Mouse (Mus musculus) common myeloid progenitor, adult 5-6 weeks (primary cell): ENCODE data around the gene Lig4. TPM values are rescaled to one million over a fixed set of nuclear protein-coding genes. Genes with fewer than 3 reads are reported as not detected.
A peak's percentile ranks its signal among the peaks of the same experiment; 100 is the strongest.

ENCODE experiments used
- ATAC-seq: replicated peaks from 2 replicates; pipeline ENCODE4 v1.8.0; 2016; ENCODE audit warnings: low read depth, mild to moderate bottlenecking, moderate TSS enrichment, inconsistent platforms; ENCODE audit not compliant: poor library complexity, severe bottlenecking
- total RNA-seq: library from RNA; stranded (forward); fragments of 200-1000, 187-1606 nt; gene quantifications from 2 replicates; pipeline ENCODE4 v1.2.3, GENCODE M21; 2017

The Lig4 gene
- total RNA-seq, result 0.19 and 2.5 TPM in 2 replicates

DNA sequence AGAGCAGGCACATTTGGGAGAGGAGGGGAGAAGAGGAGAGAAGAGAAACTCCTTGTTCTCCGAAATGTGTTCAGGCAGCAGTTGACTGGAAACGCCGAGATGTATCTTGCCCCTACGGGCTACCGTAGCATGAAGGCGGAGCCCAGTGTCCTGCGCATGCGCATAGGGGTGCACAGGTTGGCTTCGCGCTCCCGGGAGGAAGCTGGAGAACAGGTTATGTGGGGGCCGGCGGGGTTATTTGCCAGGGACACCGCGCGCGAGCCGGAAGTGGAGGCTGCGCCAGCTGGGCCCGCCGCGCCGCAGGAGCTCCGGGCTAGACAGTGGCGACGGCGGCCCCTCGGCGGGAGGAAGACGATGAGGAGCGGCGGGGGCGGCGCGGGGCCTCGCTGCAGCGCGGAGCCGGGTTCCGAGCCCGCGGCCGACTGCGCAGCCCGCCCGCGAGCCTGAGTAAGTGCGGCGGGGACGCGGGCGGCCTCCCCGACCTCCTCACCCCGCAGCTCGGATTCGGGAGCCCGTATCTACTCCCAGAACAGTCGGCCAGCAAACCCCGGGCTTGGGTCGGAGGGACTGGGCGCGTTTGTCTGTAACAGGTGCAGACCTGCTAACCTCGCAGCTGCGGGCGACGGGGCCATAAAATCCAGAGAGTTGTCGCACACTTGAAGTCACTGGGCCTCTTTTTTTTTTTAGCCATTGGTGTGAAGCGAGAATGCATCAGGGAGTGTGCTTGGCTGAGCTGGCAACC lies at the start of gene Lig4, which contains the start of gene Abhd13:
Gene Lig4 (minus strand): TSS at position 114 of the 742 bp plus-strand sequence.
Gene Abhd13 (plus strand): TSS at position 135 of the 742 bp plus-strand sequence.
- peak; percentile 78 for ATAC-seq

DNA sequence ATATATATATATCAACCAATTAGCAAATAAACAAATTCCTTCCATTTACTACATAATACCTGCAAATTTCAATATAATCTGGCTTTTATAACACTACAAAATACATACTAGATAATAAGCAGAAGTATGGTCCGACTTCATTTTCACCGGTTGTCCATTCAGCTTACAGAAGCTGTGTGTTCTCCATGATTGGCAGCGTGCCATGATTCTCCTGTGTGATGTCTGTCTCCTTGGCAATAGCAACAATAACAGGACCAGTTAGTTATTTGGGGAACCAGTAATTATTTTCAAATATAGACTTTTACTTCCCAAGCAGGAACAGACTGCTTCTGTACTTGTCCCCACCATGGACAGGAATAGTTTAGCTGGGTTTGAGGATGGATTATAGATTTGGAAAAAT lies 39.7 kb upstream of the Lig4 start:
- no peak for ATAC-seq

DNA sequence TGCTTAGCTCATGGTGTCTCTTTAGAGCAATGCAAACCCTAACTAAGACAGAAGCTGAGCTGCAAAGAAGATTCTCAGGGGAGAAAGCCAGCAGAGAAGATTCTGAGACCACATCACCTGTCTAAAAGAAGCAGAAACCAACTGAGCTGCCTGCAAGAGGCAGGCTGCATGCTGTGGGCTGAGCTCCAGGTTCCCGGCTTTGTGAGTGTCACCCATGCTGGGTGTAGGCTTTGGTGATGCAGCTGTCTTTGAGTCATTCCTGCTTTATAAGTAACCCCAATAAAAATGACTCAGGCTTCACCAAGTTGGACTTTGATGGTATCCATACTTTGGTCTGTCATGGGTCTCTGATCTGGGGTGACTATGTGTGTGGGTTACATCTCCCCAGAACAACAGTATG lies 38.8 kb upstream of the Lig4 start:
- no peak for ATAC-seq

DNA sequence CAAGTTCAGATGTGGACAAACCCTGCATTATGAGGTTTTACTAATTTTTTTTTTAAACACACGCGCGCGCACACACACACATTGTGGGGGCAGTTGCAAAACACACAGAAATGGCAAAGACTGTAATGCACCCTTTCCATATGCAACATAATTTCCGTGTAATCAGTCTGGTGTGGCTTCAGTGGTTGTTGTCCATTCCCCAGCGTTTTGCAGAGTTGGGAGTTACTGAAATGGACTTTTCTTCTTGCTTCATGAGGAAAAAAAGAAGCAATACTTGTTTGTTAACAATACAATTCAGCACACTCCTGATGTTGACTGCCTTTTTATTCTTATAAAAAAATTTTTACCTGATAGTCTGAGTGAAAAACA lies 30.2 kb upstream of the Lig4 start:
- ATAC-seq, result peak; percentile 17; the same call in 1 of the 2 replicates

DNA sequence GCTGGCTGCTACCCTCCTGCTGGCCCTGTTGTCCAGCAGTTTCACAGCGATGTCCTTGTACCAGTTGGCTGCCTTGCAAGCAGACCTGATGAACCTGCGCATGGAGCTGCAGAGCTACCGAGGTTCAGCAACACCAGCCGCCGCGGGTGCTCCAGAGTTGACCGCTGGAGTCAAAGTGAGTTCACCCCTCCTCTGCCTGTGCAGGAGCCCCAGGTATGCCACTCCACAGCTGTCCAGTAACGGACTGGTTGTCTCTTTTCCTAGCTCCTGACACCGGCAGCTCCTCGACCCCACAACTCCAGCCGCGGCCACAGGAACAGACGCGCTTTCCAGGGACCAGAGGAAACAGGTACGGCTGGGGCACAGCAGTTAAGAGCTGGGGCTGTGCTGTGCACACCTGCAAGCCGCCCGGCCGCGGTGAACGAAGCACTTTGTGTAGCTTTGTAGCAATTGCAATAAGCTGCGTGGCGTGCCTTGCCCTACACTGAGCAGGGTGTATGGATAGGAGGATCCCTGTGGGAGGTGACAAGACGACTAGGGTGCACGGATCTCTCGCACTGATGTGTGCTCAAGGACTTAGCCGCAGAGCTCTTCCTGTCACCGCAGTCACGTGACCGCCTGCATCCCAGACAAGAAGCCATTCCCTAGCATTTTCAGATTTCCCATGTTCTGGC lies 29.6 kb upstream of the Lig4 start:
- ATAC-seq, result peak; percentile 37

DNA sequence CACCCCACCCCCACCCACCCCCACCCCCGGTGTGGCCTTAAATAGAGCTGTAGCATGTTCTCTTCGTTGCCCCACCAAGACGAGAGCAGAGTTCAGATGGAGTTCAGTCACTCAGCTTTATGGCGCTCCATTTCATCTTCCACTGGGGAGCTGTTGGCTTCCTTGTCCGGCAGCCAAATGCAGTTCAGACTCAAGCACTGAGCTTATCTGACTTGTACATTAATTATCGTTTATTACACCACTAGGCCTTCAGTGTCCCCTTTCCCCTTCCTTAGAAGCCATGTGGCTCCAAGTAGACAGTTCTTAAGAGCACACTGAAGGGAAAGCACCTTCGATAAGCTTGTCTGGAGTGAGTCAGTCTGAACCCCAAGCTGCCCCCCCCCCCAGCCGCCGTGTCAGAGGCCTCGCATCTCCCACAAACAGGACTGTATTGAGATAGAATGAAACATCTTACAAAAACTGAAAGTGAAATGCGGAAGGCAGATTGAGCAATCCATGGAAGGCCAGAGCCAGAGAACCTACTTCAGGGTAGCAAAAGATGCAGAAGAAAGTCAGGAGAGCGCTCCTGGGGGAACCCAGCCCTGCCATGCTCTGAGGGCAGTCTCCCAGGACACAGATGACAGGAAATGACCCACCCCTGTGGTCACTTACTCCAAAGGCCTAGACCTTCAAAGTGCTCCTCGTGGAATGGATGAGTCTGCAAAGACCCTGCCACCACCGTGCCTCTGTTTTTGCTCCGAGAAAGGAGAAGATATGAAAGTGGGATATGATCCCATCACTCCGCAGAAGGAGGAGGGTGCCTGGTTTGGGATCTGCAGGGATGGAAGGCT lies 28.9 kb upstream of the Lig4 start, which contains the start of gene Tnfsf13b:
Gene Tnfsf13b (plus strand): TSS at position 312 of the 830 bp plus-strand sequence.
- ATAC-seq, result peak; percentile 89

DNA sequence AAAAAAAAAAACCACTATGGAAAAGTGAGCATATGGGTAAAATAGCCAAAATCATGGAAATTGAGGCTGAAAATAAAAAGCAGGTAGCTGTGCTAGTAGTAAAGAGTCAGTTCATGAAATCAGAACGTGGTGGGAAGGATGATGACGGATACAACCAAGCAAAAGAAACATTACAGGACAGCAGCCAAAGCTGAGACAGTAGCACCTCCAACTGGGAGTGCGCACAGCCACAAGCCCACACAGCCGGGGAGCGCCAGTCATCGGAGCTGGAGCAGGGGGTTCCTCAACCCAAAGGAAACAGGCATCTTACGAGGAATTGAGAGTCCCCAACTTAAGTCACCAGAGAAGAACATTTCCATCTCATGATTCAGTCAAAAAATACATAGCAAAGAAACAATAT lies 26.6 kb upstream of the Lig4 start:
- no peak for ATAC-seq

DNA sequence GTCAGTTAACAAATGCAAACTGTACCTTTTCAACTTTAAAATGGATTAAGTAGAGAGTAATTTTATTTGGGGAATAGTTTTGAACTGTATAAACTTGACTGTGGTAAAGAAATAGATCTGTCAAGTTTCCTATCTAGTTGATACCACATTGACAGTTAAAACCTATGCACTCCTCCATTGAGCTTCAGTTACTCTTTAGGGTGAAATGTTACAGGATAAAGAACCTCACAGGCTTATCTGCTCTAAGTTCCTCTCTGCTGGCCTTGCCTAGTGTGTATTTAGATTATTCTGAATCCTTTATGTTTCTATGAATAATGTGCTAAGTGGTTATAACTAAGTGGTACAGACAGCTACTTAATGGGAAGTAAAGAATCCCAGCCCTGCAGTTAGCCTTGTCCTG lies 2.7 kb upstream of the Lig4 start:
- no peak for ATAC-seq

DNA sequence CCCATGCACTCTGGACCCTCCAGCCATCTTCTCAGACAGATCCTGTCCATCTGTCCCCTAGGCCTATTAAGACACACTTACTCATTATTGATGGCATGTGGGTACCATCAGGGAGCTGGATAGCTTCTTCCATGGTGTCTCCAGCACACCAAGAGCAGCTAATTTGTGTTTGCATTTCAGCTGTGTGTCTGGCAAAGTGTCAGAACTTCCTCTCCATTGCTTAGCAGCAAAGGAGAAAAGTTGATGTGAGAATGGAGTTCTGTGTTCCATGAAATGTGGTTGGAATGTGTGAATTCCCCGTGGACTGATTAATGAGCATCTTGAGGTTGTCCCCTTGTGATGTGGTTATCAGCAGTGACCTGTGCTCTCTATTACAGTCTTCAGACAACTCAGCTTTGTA lies 2.3 kb upstream of the Lig4 start:
- ATAC-seq, result no peak

DNA sequence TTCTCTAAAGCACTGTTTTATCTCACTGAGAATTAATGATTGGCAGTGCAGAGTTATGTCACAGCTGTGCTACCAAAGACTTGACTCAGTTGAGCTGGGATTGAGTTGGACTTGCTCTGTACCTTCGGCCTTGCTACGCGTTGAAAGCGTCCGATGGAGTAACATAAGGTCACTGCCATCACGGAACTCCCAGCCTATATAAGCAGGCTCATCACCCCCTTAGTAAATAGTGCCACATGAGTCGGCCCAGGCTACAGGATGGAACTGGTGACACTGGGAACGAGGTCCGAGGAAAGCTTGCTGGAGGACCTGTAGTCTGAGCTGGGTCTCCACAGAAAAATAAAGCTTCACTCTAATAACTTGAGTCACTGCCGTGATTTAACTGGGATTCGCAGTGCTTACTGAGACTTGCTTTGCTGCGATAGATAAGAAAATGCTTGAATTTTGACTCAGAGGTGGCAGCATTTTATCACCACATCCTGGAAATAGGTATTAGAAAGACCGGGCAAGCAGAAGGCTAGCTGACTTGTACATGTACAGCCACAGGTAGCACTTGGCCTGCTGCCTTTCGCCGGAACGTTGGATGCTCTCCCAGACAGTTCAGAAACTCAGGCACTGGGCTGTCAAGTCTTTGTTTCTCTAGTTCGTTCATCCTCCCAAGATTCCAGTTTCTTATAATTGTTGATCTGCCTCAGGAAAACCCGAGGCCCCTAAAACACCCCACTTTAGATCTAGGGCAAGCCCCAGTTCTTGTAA lies 1.2 kb upstream of the Lig4 start:
- no peak for ATAC-seq

DNA sequence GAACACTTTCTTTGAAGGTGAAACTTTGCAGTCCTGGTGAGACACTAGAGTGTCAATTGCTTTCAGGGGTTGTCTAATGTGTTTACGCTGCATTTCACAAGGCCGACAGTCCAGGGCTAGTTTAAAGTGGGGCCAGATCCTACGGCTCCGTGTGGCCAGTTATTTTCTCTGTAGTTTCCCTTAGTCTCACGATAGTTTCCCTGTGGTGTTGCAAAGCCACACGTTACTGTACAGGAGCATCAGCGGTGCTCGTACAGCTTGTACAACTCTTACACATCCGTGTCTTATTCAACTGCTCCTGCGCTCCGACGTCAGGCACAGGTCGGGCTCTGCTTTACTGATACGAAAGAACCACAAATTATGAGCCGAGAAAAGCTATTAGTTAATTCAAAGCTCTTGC lies 470 bp downstream of the Lig4 start:
- no peak for ATAC-seq

DNA sequence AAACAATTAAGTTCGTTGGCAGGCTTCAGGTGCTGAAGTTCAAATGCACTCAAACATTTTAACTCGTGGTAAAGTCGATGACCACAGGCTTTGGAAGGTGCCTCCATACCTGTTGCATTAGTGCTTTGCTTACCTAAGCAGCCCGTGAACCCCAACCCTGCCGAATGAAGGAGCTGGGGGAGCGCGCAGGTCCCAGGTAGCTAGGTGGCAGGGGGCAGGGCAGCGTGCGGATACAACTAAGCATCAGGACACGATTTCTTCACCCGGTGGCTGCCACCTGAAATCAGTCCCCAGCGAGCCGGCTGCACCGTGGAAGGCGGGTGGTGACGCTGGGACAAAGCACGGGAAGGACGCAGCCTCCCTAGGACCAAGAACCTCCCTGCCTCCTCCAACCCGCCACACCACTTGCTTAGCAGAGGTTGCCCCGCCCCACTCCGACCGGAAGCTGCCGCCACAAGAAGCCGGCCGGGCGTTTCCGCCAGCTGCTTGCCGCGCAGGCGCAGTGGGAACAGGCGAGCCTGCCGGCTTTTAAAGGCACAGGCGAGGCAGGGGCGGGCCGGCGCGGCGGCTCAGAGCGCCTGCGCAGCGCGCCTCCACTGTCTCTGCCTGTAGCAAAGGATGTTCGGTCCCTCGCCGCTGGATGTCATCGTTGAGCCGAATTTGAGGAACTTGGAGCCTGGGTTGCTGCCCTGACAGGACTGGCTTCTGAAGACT lies 1.4 kb downstream of the Lig4 start:
- peak; percentile 83 for ATAC-seq

DNA sequence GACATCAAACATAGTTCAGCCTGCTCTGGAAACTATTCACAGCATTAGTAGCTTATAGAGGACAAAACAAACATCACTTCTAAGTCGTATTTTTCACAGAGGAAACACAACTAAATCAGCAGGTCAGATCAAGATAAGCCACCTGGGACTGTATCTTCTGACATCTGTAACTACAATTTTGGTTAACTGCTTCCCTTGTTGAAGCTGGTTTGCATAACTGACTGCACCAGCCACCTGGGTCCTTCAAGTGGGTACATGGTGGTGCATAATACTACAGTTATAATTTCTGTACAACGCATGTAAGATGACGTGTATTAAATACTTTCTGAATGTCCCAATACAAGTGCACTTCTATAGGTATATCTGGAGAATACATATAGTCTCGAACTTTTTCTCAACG lies 2.2 kb downstream of the Lig4 start:
- no peak for ATAC-seq

DNA sequence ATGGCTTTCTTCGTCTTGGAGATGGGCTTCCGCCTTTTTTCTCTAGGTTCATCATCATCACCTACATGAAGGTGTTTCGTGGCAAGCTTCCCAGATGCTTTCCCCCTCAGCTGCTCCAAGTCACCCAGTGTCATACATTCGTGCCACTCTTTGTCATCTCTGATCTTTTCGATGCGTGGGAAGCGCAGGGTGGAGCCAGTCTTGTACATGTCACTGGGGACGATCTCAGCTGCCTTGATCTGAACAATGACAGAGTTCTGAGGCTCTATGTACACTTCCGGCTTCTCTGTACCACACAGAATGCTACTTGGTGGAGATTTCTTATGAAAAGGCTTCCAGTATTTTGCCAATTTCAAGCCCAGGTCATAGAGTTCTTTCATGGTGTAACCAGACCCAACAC lies 5.6 kb downstream of the Lig4 start:
- no peak for ATAC-seq

DNA sequence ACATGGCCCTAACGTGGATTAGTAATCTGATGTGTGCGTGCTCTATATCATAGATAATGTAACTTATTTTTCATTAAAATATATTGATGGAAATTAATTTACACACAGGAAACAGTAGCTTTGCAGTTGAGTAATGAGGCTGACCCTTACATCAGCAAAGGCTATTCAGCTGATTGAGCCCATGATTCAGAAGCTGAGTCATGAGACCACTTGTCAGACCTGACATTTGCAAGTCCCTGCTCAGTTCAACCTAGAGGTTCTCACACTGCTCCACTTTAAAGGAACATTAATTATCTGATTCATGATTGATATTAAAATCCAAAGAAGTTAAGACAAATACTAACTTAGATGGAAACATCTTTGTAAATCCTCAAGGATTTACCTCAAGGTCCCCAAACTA lies 17.6 kb downstream of the Lig4 start:
- no peak for ATAC-seq

DNA sequence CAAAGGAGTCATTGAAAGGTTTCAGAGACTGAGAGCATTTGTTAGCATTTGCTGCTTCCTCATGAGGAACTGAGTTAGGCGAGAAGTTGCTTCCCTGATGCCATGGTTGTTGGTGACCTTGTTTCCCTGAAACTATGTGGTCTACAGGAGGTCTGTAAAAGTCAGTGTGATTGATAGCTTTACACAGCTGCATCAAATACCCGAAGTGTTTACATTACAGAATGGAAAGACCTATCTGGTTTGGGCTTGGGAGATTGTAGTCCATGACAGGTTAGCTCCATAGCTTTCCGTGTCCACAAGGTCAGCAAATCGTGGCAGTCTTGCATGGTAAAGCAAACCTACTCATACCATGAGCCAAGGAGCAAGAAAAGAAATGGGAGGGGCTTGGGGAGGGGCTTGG lies 19.1 kb downstream of the Lig4 start:
- no peak for ATAC-seq

DNA sequence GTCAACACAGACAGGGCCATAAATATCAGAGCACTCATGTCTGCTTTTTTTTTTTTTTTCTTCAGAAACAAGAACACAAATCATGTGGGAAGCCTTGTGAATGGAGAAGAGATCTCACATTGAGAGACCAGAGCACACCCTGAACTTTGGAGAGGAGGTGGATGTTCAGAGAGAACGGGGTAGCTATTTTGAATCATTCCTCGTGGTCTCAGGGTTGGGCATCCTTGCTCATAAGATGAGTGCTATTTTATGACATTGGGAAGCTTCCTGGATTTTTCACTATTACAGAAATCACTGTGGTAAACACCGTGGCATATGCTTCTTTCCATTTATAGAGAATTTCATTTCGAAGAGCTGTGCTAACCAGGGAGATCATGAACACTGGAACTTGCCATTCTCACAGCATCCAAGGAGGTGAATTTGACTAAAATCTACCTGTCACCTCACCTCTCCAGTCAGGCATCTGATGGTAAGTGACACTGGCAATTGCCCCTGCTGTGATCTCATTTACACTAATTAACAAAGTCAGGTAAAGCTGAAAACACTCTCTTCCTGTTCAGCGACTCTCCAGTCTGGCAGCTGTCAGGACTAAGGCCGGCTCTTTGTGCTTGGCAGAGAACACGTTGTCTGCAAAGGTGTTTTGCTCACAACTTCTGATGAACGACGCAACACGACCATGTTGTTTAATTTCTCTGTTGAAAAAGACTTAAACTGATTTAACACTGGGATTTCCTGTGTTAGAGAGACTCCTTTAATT lies 28.2 kb downstream of the Lig4 start:
- no peak for ATAC-seq

DNA sequence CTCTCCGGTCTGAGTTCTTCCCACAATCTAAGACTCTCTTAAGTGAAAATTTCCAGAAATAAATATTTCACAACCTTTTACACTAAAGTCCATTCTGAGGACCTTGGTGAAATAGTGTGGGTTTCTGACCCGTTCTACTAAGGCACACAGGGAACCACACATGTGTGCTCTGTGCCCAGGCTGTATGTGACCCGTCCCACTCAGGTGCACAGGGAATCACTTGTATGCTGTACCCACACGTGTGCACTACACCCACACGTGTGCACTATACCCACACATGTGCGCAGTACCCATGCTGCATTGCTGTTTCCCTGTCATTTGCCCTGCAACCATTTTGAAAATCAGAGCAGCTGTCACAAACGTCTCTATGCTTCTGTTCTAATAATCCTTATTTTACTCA lies 41.9 kb downstream of the Lig4 start:
- no peak for ATAC-seq
